Mouse (Mus musculus): Measurements from ENCODE around the gene Pard3.

DNA sequence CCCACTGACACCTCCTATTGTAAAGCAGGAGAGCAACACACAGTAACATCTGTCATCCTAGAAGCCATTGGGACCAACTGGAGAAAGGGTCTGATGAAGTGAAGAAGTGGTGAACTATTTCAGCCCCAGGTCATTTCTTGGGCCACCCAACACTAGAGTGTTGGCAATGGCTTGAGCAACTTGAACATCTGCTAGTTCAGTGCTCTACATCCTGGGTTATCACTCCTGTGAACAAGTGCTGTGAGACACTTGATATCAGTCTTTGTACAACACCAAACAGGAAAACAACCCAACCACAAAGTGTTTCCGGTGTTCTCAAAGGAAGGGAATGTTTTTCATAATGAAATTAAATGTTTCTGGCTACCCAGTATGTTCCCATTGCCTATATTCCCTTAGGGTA is 438.1 kb downstream of the Pard3 start:
- TF ChIP-seq CTCF (IDR thresholded peaks at IDR 0.05; ENCODE audit: borderline replicate concordance, insufficient read depth, low read depth, low read length) (no peak), POLR2A (IDR thresholded peaks at IDR 0.05; ENCODE audit: borderline replicate concordance, insufficient read depth, low read length) (no peak)

Measured in cerebellum, adult 2 months (tissue).